Mouse (Mus musculus) frontal cortex, adult 2 months (tissue): ENCODE measurements around the gene Insc. TPM values are rescaled to one million over a fixed set of nuclear protein-coding genes. Genes with fewer than 3 reads are reported as not detected.

Source experiments
- DNase-seq, 2 experiments: peaks; one replicate each; pipeline ENCODE4 v3.0.0; 2022; ENCODE audit warnings: low spot score in 1 of 2; ENCODE audit errors: extremely low spot score in 1 of 2
- polyA plus RNA-seq: library from polyadenylated mRNA; depleted of rRNA; stranded (reverse); fragments of >200 nt; gene quantifications from 2 replicates; pipeline ENCODE4 v1.2.3, GENCODE M21; 2012

The Insc gene
- polyA plus RNA-seq, 1 experiment = 5.8 TPM

GRCm38 (mm10) chr7:114818836-114819235 lies 75.3 kb downstream of the Insc start:
- DNase-seq = no peak

GRCm38 (mm10) chr7:114822736-114823135 lies 79.2 kb downstream of the Insc start:
- no peak for DNase-seq

GRCm38 (mm10) chr7:114827360-114827759 lies 83.9 kb downstream of the Insc start:
- no peak for DNase-seq

- peak in 1 of 2 experiments; percentile 48 for DNase-seq
Measured at GRCm38 (mm10) chr7:114832257-114832940, 88.9 kb downstream of the Insc start.

- DNase-seq = no peak
Measured at GRCm38 (mm10) chr7:114834504-114834903, 91.0 kb downstream of the Insc start.

- peak in 1 of 2 experiments; percentile 53 for DNase-seq
Measured at GRCm38 (mm10) chr7:114837268-114837667, 93.8 kb downstream of the Insc start.

GRCm38 (mm10) chr7:114840029-114840745 lies 96.7 kb downstream of the Insc start:
- DNase-seq = no peak

- peak in 1 of 2 experiments; percentile 12 for DNase-seq
Measured at GRCm38 (mm10) chr7:114842644-114843211, 99.2 kb downstream of the Insc start.

- no peak for DNase-seq
Measured at GRCm38 (mm10) chr7:114847179-114847578, 103.7 kb downstream of the Insc start.

- no peak for DNase-seq
Measured at GRCm38 (mm10) chr7:114852387-114852786, 108.9 kb downstream of the Insc start.

GRCm38 (mm10) chr7:114854169-114854568 lies 110.7 kb downstream of the Insc start:
- no peak for DNase-seq

GRCm38 (mm10) chr7:114860858-114861523 lies 117.5 kb downstream of the Insc start:
- no peak for DNase-seq

GRCm38 (mm10) chr7:114873315-114874012 lies 130.0 kb downstream of the Insc start:
- DNase-seq = no peak

GRCm38 (mm10) chr7:114874032-114874441 lies 130.5 kb downstream of the Insc start:
- peak in 1 of 2 experiments; percentile 54 for DNase-seq

GRCm38 (mm10) chr7:114874579-114874978 lies 131.1 kb downstream of the Insc start:
- no peak for DNase-seq

- DNase-seq = peak; percentile 14 to 23
Measured at GRCm38 (mm10) chr7:114883602-114884001, 140.1 kb downstream of the Insc start.

GRCm38 (mm10) chr7:114886933-114887332 lies 143.4 kb downstream of the Insc start:
- DNase-seq = peak in 1 of 2 experiments; percentile 44

- no peak for DNase-seq
Measured at GRCm38 (mm10) chr7:114890215-114890614, 146.7 kb downstream of the Insc start.

- peak; percentile 8 to 74 for DNase-seq
Measured at GRCm38 (mm10) chr7:114892618-114893257, 149.2 kb downstream of the Insc start.

- DNase-seq = no peak
Measured at GRCm38 (mm10) chr7:114893889-114894288, 150.4 kb downstream of the Insc start.
